Mouse (Mus musculus) embryonic stem cell, embryonic (primary cell): ENCODE measurements around the gene Map2k1.

Experiments used
- CTCF ChIA-PET, 4 experiments: fragments of 300-600 bp in 2 of 4; fragments of 350-600 bp in 2 of 4; sonication (Branson Sonifier 250); formaldehyde crosslinking; loops; one replicate each; lab custom pipeline; 2022; ENCODE audit warnings: inconsistent platforms in 2 of 4; lab: Charles Lee
- POLR2A ChIA-PET, 4 experiments: fragments of 300-600 bp in 2 of 4; fragments of 350-600 bp in 2 of 4; sonication (Branson Sonifier 250); formaldehyde crosslinking; loops; one replicate each; lab custom pipeline; 2022; ENCODE audit warnings: antibody characterized with exemption in 4 of 4, inconsistent platforms in 1 of 4; lab: Charles Lee

The Map2k1 gene

GRCm38 (mm10) chr9:64202866-64203265 is 50.6 kb downstream of the Map2k1 start:
- POLR2A ChIA-PET: interaction anchor here (0.8 to 4.7 kb wide), 25 partner anchors 8 to 820 kb away, joined by 3 to 41 read pairs (median 4); partner anchors contain the start of genes Snapc5 (in 3 of the 4), Map2k1 (in 1 of the 4), Rpl4 (in 1 of the 4) and Tipin (in 1 of the 4)
- CTCF ChIA-PET: interaction anchor here in 2 of 4 experiments (1.3 to 2.7 kb wide), 2 partner anchors 23 to 24 kb away, joined by 3 to 9 read pairs; partner anchors contain the start of gene Snapc5 (in 2 of the 2)

GRCm38 (mm10) chr9:64202331-64202730 is 51.1 kb downstream of the Map2k1 start:
- ChIA-PET CTCF (interaction anchor here (0.6 to 2.7 kb wide), 4 partner anchors 23 to 64 kb away, joined by 3 to 9 read pairs (median 7); partner anchors contain the start of gene Snapc5 (in 2 of the 4)), POLR2A (interaction anchor here (0.6 to 4.7 kb wide), 28 partner anchors 10 to 821 kb away, joined by 3 to 41 read pairs (median 4); partner anchors contain the start of genes Snapc5 (in 3 of the 4), Map2k1 (in 1 of the 4), Rpl4 (in 1 of the 4) and Tipin (in 1 of the 4))

DNA sequence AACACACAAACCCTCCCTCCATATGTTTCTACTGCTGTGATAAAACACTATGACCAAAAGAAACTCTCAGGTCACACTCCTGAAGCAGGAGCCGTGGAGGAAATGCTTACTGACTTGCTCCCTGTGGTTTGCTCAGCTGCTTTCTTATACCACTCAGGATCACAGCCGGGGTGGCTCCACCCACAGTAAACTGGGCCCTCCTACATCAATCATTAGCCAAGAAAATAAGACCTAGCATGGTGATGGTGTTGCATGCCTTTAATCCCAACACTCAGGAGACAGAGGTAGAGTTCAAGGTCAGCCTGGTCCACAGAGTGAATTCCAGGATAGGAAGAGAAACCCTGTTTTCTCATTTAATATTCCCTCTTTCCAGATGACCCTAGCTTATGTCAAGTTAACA is 53.5 kb downstream of the Map2k1 start:
- ChIA-PET POLR2A (interaction anchor here (0.7 to 4.7 kb wide), 23 partner anchors 8 to 81 kb away, joined by 3 to 41 read pairs (median 5); partner anchors contain the start of genes Snapc5 (in 3 of the 4), Rpl4 (in 1 of the 4) and Tipin (in 1 of the 4)), CTCF (interaction anchor here in 2 of 4 experiments (0.6 kb wide), 2 partner anchors 33 to 154 kb away, joined by 3 to 5 read pairs; no protein-coding TSS in a partner anchor)

GRCm38 (mm10) chr9:64198763-64199418 is 54.5 kb downstream of the Map2k1 start:
- ChIA-PET CTCF (interaction anchor here in 1 of 4 experiments (1.1 to 2.1 kb wide), 2 partner anchors 20 to 68 kb away, joined by 3 to 5 read pairs; partner anchors contain the start of gene Snapc5), POLR2A (interaction anchor here (0.7 to 6.0 kb wide), 39 partner anchors 8 to 742 kb away, joined by 3 to 93 read pairs (median 8); partner anchors contain the start of genes Snapc5 (in 4 of the 4), Rpl4 (in 2 of the 4), Tipin (in 2 of the 4) and Zwilch (in 2 of the 4))

DNA sequence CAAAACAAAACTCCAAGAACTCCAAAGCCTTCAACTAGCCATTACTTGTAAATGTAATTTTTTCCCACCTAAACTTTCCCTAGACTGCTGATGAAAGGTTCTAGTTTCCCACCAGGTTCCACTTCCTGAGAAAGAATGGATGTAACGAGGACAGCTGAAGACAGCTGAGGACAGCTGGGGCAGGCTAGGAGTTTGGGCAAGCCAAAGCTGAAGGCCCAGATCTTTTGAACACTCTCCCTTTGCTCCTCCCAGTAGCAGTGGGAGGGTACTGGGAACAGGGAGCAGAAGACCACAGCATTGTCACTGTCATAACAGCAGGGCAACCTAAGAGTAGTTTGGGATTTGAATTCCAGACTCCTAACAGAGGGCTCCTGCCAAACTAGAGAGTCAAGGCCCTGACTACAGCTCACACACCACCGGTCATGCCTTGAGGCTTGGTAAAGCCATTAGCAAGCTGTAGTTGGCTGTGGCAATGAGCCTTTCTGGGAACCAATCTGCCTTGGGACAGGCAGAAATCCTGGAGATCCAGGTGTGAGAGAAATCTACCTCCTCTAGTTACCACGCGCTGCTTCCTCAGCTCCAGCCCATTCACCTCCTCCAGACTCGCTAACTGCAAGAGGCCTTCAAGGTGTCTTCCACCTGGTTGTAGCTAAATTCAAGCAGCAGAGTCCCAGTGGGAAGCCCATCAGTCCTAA is 55.2 kb downstream of the Map2k1 start:
- CTCF ChIA-PET: interaction anchor here in 1 of 4 experiments (0.7 to 2.1 kb wide), 4 partner anchors 19 to 289 kb away, joined by 3 to 5 read pairs (median 4); partner anchors contain the start of gene Snapc5
- POLR2A ChIA-PET: interaction anchor here (0.7 to 6.0 kb wide), 45 partner anchors 9 to 742 kb away, joined by 3 to 93 read pairs (median 6); partner anchors contain the start of genes Snapc5 (in 4 of the 4), Rpl4 (in 2 of the 4), Tipin (in 2 of the 4) and Zwilch (in 2 of the 4)

- POLR2A ChIA-PET: interaction anchor here (0.7 to 6.0 kb wide), 42 partner anchors 10 to 743 kb away, joined by 3 to 93 read pairs (median 6); partner anchors contain the start of genes Snapc5 (in 4 of the 4), Rpl4 (in 2 of the 4), Tipin (in 2 of the 4) and Zwilch (in 2 of the 4)
- CTCF ChIA-PET: interaction anchor here in 2 of 4 experiments (0.6 to 2.1 kb wide), 5 partner anchors 14 to 288 kb away, joined by 3 to 13 read pairs (median 4); partner anchors contain the start of gene Snapc5 (in 1 of the 2)
These were observed 55.9 kb downstream of the Map2k1 start for GRCm38 (mm10) chr9:64197524-64197923.

GRCm38 (mm10) chr9:64195554-64195953 is 57.9 kb downstream of the Map2k1 start:
- ChIA-PET CTCF (interaction anchor here in 1 of 4 experiments (1.0 kb wide), 1 partner anchor 17 kb away, joined by 4 read pairs; the partner anchor contains the start of gene Snapc5), POLR2A (interaction anchor here (0.6 to 6.0 kb wide), 23 partner anchors 11 to 225 kb away, joined by 3 to 93 read pairs (median 5); partner anchors contain the start of genes Snapc5 (in 4 of the 4), Rpl4 (in 3 of the 4), Zwilch (in 2 of the 4) and Map2k1 (in 1 of the 4))

DNA sequence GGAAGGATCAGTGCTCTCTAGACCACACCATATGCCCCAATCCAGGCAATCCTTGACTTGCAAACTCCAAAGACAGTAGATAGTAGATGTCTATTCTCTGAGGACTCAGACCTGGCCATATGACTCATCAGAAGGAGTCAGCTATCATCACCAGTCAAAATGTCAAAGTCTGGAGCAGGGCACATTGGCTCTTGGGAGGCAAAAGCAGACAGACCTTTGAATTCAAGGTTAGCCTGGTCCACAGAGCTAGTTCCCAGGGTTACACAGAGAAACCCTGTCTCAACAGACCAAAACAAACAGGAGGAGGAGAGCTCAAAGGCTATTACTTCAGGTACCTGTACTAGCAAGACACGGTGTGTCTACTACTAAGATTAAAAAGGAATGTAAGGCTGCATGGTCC is 59.6 kb downstream of the Map2k1 start:
- POLR2A ChIA-PET: interaction anchor here in 2 of 4 experiments (0.7 to 6.0 kb wide), 15 partner anchors 9 to 88 kb away, joined by 3 to 93 read pairs (median 6); partner anchors contain the start of genes Snapc5 (in 2 of the 2), Tipin (in 2 of the 2), Zwilch (in 2 of the 2) and Rpl4 (in 1 of the 2)
- CTCF ChIA-PET: interaction anchor here in 1 of 4 experiments (0.6 kb wide), 1 partner anchor 1142 kb away, joined by 3 read pairs; no protein-coding TSS in a partner anchor

- POLR2A ChIA-PET: interaction anchor here (0.6 to 2.5 kb wide), 38 partner anchors 8 to 99 kb away, joined by 3 to 24 read pairs (median 7); partner anchors contain the start of genes Rpl4 (in 3 of the 4), Tipin (in 3 of the 4), Zwilch (in 3 of the 4) and Map2k1 (in 1 of the 4)
- CTCF ChIA-PET: interaction anchor here in 1 of 4 experiments (0.6 kb wide), 1 partner anchor 46 kb away, joined by 3 read pairs; no protein-coding TSS in a partner anchor
These were observed 69.1 kb downstream of the Map2k1 start for GRCm38 (mm10) chr9:64184166-64184840.

GRCm38 (mm10) chr9:64183295-64183694 is 70.1 kb downstream of the Map2k1 start:
- ChIA-PET CTCF (interaction anchor here in 1 of 4 experiments (0.6 to 0.7 kb wide), 2 partner anchors 189 to 1032 kb away, joined by 4 to 6 read pairs; no protein-coding TSS in a partner anchor), POLR2A (interaction anchor here in 3 of 4 experiments (0.5 to 5.1 kb wide), 19 partner anchors 11 to 98 kb away, joined by 3 to 96 read pairs (median 9); partner anchors contain the start of genes Rpl4 (in 2 of the 3), Tipin (in 2 of the 3), Zwilch (in 2 of the 3) and Map2k1 (in 1 of the 3))

DNA sequence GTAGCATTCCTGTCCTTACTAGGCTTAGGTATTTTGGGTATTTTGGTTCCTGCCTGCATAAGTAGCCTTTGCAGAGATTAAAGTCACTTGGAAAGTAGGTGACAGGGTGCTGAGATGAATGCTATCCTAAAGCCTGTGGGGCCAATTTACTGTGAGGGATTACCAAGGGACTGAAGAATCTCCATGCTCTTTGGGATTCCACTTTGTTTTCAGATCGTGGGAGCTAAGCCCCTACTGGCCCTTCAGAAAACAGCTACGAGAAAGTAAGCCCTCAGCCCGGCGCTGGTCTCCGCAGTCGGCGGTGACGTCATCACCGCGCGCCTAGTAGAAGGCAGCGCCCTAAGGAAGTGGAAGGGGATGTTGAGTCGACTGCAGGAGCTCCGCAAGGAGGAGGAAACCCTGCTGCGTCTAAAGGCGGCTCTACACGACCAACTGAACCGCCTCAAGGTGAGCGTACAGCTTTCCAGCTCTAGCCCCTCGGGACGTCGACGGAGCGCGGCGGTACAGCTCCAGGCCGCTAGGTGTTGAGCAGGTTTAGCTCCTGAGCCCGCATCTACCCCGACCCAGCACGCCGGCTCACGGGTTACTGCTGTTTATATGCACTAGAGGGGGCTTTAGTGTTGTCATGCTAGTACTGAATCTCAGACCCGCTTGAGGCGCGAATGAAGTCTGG is 74.3 kb downstream of the Map2k1 start, which contains the start of gene Snapc5:
TSS of gene Snapc5 (plus strand) at position 301 of the 673 bp plus-strand sequence.
- POLR2A ChIA-PET: interaction anchor here (0.5 to 15.8 kb wide), 119 partner anchors 8 to 1462 kb away, joined by 3 to 686 read pairs (median 6); partner anchors contain the start of genes Tipin (in 4 of the 4), Map2k1 (in 3 of the 4), Rab11a (in 2 of the 4) and Rpl4 (in 2 of the 4)
- CTCF ChIA-PET: interaction anchor here (0.5 to 3.5 kb wide), 50 partner anchors 9 to 270 kb away, joined by 3 to 38 read pairs (median 5); partner anchors contain the start of genes Tipin (in 4 of the 4) and Map2k1 (in 2 of the 4)

DNA sequence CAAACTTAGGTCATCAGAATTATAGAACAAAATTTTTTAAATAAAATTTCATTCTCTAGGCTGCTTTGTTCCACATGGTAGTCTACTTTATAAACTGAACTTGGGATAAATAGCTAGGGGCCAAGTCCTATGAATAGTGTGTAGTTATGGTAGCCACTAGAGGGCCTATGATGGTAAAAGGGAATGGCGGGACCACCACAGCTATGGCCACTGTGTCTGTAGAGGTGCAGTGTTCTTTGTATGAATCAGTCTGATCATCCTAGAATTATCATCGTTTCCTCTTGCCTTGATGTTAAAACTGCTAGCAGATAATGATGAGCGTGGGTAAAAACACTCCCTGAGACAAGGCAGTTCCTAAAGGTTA is 74.8 kb downstream of the Map2k1 start:
- ChIA-PET POLR2A (interaction anchor here (0.6 to 15.8 kb wide), 111 partner anchors 8 to 1193 kb away, joined by 3 to 686 read pairs (median 7); partner anchors contain the start of genes Tipin (in 4 of the 4), Map2k1 (in 3 of the 4), Rpl4 (in 2 of the 4) and Uchl4 (in 2 of the 4)), CTCF (interaction anchor here (0.5 to 3.5 kb wide), 45 partner anchors 10 to 438 kb away, joined by 3 to 38 read pairs (median 5); partner anchors contain the start of genes Tipin (in 3 of the 4) and Map2k1 (in 2 of the 4))

GRCm38 (mm10) chr9:64175378-64175777 is 78.1 kb downstream of the Map2k1 start:
- ChIA-PET POLR2A (interaction anchor here in 3 of 4 experiments (0.9 to 15.8 kb wide), 30 partner anchors 8 to 116 kb away, joined by 3 to 686 read pairs (median 10); partner anchors contain the start of genes Tipin (in 3 of the 3) and Map2k1 (in 1 of the 3)), CTCF (no interaction called here)

DNA sequence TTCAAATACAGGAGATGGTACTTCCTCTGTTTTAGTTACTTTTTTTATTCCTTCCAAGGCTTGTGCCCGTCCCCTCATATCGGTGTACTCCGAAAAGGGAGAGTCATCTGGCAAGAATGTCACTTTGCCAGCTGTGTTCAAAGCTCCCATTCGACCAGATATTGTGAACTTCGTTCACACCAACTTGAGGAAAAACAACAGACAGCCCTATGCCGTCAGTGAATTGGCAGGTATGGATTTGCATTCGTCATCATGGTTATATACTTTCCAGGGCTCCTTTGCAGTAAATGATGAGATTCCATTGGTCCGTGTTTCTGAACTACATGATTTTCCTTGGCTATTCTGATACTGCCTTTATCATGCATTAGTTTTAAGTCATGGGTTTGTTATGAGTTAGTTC is 78.7 kb downstream of the Map2k1 start:
- POLR2A ChIA-PET: interaction anchor here in 3 of 4 experiments (0.9 to 15.8 kb wide), 28 partner anchors 10 to 107 kb away, joined by 3 to 686 read pairs (median 9); partner anchors contain the start of genes Tipin (in 3 of the 3), Map2k1 (in 1 of the 3) and Uchl4 (in 1 of the 3)
- CTCF ChIA-PET: no interaction called here

- ChIA-PET POLR2A (interaction anchor here in 3 of 4 experiments (0.5 to 15.8 kb wide), 36 partner anchors 10 to 572 kb away, joined by 3 to 686 read pairs (median 8); partner anchors contain the start of genes Tipin (in 2 of the 3), Lctl (in 1 of the 3), Map2k1 (in 1 of the 3) and Uchl4 (in 1 of the 3)), CTCF (no interaction called here)
These were observed 79.1 kb downstream of the Map2k1 start for GRCm38 (mm10) chr9:64174341-64174740.
